Mouse (Mus musculus) lung, postnatal 36 days (tissue): ENCODE measurements around the gene Emcn.

Experiments used
- DNase-seq: peaks from one replicate; pipeline ENCODE4 v3.0.0; 2022; ENCODE audit warnings: mixed read lengths

Emcn gene

DNA sequence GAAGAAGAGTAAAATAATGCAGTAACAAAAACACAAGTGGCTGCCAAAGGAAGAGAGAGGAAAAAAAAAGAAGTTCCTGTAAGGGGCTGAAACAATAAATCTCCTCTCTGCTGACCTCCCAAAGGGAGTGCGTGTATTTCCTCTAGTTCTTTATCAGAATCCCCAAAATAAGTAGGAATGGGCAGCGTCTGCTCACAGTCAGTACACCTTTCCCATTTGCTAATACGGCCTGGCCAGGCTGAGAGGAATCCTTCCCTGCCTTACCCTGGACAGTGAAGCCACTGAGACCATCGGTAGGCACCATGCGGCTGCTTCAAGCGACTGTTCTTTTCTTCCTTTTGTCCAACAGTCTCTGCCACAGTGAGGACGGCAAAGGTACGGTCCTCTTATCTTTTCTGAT, at the start of gene Emcn:
Gene Emcn, plus strand, starts transcription at position 130 of the 400 bp plus-strand sequence.
- no peak for DNase-seq

GRCm38 (mm10) chr3:137293174-137293591, 47.7 kb upstream of the Emcn start:
- peak; percentile 24 for DNase-seq

GRCm38 (mm10) chr3:137298230-137298629, 42.6 kb upstream of the Emcn start:
- DNase-seq: no peak

DNA sequence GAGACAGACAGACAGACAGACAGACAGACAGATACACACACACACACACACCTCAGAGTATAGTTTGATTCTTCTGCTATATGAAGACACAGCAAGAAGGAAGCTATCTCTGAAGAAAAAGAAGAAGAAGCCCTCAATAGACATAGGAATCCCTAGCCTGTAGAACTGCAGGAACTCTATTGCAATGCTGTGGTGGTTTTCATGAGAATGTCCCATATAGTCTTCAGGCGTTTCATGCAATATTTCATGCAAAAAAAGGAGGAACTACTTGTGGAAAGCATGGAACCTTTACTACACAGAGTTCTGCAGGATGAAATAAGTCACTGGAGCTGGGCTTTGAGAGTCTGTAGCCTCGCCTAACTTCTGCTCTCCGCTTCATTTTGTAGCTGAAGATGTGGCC, 40.7 kb upstream of the Emcn start:
- no peak for DNase-seq

- no peak for DNase-seq
Observed at GRCm38 (mm10) chr3:137301195-137301594, 39.7 kb upstream of the Emcn start.

DNA sequence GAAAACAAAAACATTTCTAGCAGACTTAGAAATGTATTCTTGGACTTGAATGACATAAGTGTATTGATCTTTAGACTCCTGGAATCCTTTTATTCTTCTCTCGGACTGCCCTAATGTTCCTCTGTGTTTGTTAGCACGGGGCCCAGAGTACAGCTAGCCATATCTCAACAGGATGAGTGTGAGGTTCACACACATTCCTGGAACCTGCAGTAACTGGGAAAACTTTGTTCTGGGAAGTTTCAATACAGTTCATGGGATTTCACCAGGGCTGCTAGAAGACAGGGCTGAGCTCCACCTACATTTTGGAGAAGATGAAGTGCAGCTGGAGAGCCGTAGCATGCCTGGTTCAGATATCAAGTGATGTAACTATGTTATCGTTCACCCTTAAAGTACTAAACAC, 38.1 kb upstream of the Emcn start:
- no peak for DNase-seq

GRCm38 (mm10) chr3:137309959-137310358, 30.9 kb upstream of the Emcn start:
- DNase-seq: no peak

DNA sequence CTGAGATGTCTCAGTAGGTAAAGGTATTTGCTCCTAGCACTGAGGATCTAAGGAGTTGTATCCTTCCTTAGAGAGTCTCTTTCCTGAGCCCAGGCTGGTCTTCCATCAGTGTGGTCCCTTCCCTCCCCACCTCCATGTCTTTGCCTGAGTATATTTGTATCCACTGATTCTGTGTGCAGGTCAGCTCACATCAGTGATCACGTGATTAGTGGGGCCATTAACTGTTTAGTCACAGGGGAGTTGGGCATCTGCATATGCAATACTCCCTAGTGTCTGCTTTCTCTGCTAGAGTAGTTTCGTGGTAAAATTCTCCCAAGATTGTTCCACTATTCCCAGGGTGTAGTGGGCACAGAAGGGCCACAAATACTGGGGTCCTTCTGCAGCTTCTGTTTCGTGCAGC, 28.3 kb upstream of the Emcn start:
- DNase-seq: no peak

- no peak for DNase-seq
Observed at GRCm38 (mm10) chr3:137313775-137314362, 27.0 kb upstream of the Emcn start.

DNA sequence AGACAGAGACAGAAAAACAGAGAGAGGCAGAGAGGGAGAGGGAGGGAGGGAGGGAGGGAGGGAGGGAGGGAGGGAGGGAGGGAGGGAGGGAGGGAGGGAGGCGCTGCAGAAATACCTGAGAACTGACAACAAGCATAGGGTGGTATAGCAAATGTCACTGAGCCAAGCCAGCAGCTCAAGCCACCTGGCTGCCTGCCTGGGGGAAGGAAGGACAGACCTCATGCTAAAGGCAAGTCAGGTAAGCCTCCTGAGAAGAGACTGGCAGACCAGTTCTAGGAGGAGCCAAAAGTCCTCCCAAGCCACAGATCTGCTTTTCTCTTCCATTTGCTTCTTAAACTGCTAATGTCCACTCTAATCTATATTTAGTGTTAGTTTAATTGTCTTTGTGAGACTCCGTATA, 22.5 kb upstream of the Emcn start:
- no peak for DNase-seq

GRCm38 (mm10) chr3:137319950-137320349, 20.9 kb upstream of the Emcn start:
- no peak for DNase-seq

DNA sequence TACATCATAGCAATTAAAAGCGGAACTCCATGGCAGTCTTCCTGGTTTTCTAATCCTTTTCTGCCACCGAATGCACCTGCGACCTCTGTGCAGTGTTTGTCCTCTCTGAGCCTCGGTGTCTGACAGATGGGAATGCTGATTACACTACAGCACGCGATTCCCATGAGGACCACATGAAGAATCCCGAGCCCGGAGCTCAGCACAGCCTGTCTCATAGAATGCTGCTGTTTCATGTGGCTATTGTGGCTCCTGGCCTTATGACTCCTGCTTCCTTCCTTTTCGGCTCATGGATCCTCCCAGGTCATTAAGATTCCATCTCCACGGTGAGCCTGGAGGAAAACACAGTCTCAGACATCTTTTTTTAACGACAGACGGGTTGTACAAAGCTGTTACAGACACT, 18.6 kb upstream of the Emcn start:
- peak; percentile 33 for DNase-seq

DNA sequence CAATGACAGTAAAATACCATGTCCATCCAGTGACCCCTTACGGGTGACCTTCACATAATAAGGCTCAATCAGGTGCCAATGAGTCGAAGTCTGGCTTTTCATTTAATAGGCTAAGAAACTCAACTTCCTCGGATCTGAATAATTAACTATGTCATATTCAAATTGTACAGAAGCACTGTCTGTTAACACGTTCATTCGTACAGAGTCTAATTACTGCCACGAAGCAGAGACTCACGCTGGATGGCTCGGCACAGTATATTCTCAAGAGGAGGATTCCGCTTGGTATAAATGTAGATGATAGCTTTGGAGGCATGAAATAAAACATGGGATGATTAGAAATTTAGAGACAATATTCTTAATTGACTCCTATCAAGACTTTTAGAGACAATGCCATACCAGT, 11.0 kb upstream of the Emcn start:
- no peak for DNase-seq

DNA sequence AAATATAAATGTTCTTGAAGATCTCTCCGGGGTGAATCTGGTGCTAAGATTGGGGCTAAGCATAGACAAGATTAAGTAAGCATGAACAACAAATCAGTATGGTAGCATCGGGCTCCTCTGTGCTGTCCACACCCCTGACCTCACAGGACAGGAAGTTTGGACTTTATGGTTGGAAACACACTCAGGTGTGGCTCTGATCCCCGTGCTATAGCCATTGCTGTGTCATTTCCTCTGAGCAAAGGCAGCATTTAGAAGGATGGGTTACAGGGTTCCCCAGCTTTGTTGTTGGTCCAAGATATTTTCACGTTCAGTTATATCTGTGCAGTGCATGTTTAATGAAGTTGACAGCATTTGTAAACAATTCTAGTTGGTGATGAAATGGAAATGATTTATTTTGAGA, 9.9 kb upstream of the Emcn start:
- no peak for DNase-seq

GRCm38 (mm10) chr3:137332531-137332930, 8.3 kb upstream of the Emcn start:
- DNase-seq: no peak

DNA sequence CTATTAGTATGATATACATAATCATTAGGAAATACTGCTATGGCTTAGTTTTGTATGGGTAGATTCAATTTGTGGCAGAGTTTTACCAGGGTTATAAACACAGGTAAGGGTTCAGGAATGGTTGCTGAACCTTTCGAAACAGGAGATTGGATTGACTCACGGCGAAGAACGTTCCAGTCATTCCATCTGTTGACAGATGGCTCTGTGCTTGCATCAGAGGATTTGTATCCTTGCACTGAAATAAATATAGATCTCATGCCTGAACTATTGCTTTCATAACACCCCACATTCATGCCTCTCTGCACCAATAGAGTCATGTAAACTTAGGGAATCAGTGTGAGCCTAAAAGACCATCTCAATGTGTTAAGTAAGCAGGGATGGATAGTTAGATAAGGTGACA, 4.9 kb upstream of the Emcn start:
- DNase-seq: no peak

DNA sequence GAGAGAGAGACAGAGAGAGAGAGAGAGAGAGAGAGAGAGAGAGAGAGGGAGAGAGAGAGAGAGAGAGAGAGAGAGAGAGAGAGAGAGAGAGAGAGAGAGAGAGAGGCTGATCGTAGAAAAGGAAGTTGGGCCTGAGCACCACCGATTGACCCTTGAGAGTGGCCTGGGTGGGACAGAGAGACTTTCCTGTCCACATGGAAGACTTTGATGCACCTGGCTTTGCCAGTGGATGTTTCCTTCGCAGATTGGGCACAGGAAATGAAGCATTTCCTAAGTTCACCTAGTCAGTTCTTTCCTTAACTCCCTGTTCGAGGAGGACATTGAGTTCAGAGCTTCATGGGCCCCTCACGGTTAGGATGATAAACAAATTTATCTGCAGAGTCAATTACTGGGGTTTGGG, 2.6 kb downstream of the Emcn start:
- no peak for DNase-seq

- no peak for DNase-seq
Observed at GRCm38 (mm10) chr3:137351882-137352281, 11.0 kb downstream of the Emcn start.

DNA sequence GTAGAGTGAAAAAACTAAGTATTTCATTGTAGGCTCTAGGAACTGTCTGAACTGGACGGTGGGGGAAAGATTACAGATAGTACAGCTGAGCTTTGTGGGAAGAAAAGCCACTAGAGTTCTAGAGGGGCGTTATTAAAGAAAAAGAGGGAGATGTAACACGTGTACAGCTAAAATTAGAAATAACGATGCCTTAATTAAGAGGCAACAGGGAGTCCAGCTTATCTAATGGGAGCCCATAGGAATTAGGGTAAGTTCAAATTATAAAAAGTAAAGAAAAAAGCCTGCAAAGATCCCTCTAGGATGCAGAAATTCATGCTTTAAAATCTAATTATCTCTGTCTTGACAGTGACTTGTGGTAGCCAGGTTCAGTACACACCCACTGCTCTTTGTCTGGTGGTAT, 15.8 kb downstream of the Emcn start:
- no peak for DNase-seq

DNA sequence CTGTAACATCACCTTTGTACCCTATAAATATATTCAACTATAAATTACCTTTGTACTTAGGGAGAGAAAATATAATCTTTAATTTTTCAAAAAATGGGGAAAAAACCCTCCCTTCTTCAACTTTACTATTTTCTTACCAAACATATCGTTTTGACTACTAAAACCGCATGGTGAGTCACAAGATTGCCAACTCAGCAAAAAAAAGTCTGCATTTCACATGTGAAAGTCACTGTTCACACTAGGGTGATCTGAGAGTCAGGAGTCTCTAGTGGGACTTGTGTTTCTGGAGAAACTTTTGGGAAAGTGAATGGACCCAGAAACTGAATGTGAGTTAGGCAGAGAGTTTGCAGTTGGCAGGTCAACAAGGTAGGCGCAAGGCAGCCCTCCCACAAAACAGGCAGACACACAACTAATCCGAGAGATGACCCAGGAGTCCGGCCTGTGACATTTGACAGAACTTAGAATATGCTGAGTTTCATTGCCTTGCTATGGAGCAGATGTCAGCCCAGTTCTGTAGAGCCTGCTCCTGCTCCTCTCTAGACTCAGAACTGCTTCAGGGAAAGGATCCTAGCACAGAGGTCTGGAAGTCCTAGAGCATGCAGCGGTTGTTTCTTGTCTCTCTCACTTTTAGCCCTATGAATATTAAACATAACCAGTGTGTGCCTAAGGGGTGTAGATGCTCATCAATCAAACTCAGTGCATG, 26.4 kb downstream of the Emcn start:
- DNase-seq: no peak

DNA sequence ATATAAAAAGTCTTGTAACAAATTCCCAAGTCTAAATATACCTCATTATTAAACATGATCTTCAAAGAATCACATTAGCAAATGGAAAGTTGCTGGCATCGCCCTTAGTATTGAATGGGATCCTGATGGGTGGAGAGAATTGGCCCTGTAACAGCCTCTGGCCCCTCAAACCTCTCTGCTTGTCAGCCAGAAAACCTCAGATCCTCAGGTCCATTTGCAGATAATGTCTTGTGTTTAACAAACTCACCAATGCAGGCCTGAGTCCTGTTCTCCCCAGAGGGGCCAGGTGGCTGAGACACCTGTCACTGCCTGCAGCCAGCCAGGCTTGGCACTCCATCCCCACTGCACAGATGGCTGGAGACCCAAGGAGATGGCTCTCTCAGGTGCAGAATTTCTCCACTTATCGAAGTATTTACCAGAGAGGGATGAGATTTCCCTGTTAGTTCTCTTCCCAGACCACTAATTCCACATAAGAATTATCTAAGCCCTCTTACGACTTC, 27.0 kb downstream of the Emcn start:
- peak; percentile 18 for DNase-seq

GRCm38 (mm10) chr3:137372854-137373253, 32.0 kb downstream of the Emcn start:
- peak; percentile 8 for DNase-seq

GRCm38 (mm10) chr3:137382311-137382710, 41.4 kb downstream of the Emcn start:
- no peak for DNase-seq

- no peak for DNase-seq
Observed at GRCm38 (mm10) chr3:137395588-137395987, 54.7 kb downstream of the Emcn start.
